Mouse (Mus musculus) midbrain, postnatal 0 days (tissue): ENCODE data around the gene Tmsb10. TPM values are rescaled to one million over a fixed set of nuclear protein-coding genes. Genes with fewer than 3 reads are reported as not detected.

Source experiments
- ATAC-seq: fragments of 200-750 bp; cut with Nextera tagmentation; 2 replicates; pipeline ENCODE4 v1.8.0; 2017; ENCODE audit warnings: moderate number of reproducible peaks, mild to moderate bottlenecking, moderate TSS enrichment, moderate library complexity; ENCODE audit not compliant: low FRiP score
- DNase-seq: peaks from one replicate; pipeline ENCODE4 v3.0.0-alpha.2; 2015; ENCODE audit warnings: low spot score
- H3K27ac ChIP-seq: fragments of 300-500 bp; sonication (generic); 2 replicates; pipeline ENCODE4 v1.5.1; 2014; ENCODE audit warnings: low read depth, mild to moderate bottlenecking, low read length, mixed read lengths
- H3K27me3 ChIP-seq: fragments of 300-500 bp; sonication (generic); 2 replicates; pipeline ENCODE4 v1.6.1; 2014; ENCODE audit warnings: low read length, control low read depth, mixed read lengths; ENCODE audit not compliant: insufficient read depth
- H3K36me3 ChIP-seq: fragments of 300-500 bp; sonication (generic); 2 replicates; pipeline ENCODE4 v1.6.1; 2014; ENCODE audit warnings: low read length, control low read depth, mixed read lengths; ENCODE audit not compliant: insufficient read depth
- H3K4me1 ChIP-seq: fragments of 300-500 bp; sonication (generic); 2 replicates; pipeline ENCODE4 v1.6.1; 2014; ENCODE audit warnings: mild to moderate bottlenecking, control low read depth, antibody characterized with exemption, low read length, mixed read lengths; ENCODE audit not compliant: insufficient read depth
- H3K4me2 ChIP-seq: fragments of 300-500 bp; sonication (generic); 2 replicates; pipeline ENCODE4 v1.6.1; 2014; ENCODE audit warnings: low read depth, mild to moderate bottlenecking, low read length, mixed read lengths; ENCODE audit not compliant: poor library complexity, severe bottlenecking
- H3K4me3 ChIP-seq: fragments of 300-500 bp; sonication (generic); 2 replicates; pipeline ENCODE4 v1.5.1; 2014; ENCODE audit warnings: low read depth, mild to moderate bottlenecking, low read length, moderate library complexity
- H3K9ac ChIP-seq: fragments of 300-500 bp; sonication (generic); replicated peaks from 2 replicates; pipeline ENCODE4 v1.6.1; 2014; ENCODE audit warnings: mild to moderate bottlenecking, low read length, moderate library complexity, mixed read lengths; ENCODE audit not compliant: poor library complexity, severe bottlenecking
- H3K9me3 ChIP-seq: fragments of 300-500 bp; sonication (generic); 2 replicates; pipeline ENCODE4 v1.6.1; 2016; ENCODE audit warnings: low read length, control low read depth
- CTCF ChIP-seq: IDR thresholded peaks from 2 replicates; pipeline ENCODE4 v1.5.1; 2016; ENCODE audit warnings: antibody characterized with exemption, mild to moderate bottlenecking
- WGBS: fragments of 180-500 bp; shearing (Covaris S2); extraction: QIAGEN DNeasy Blood & Tissue Kit; methylation state at CpG from one replicate; pipeline ENCODE4 v1.1.7; 2014; 5-methylcytosine and 5-hydroxymethylcytosine counted together
- polyA plus RNA-seq: library from polyadenylated mRNA; unstranded; fragments of >200 nt; fragmentation: Nextera tagmentation; extraction: Ambion mirVana; gene quantifications from 2 replicates; pipeline ENCODE4 v1.2.1, GENCODE M21; 2015
- total RNA-seq: library from RNA; depleted of rRNA; stranded (reverse); fragments of >200 nt; gene quantifications from 2 replicates; pipeline ENCODE4 v1.2.3, GENCODE M21; 2014

Tmsb10 gene
- total and polyA plus RNA-seq, 2 experiments from 2014 or later: 572 to 6,879 TPM

- H3K4me2 ChIP-seq: no peak overlapping the region
- H3K27ac ChIP-seq: no peak overlapping the region
- no peak for TF ChIP-seq CTCF
- no peak for ATAC-seq
- WGBS: 20% methylated on average over 9 of the region's 9 CpGs
- H3K4me1 ChIP-seq: no peaks in the 10 kb centered on the region
- no peak overlapping the region for H3K4me3 ChIP-seq
- no peaks in the 10 kb centered on the region for H3K9me3 ChIP-seq
- peak; percentile 18 for DNase-seq
- H3K9ac ChIP-seq: no peak overlapping the region
- H3K36me3 ChIP-seq: no peaks in the 10 kb centered on the region
- no peaks in the 10 kb centered on the region for H3K27me3 ChIP-seq
Measured at GRCm38 (mm10) chr6:72926755-72927482, 31.6 kb downstream of the Tmsb10 start.

GRCm38 (mm10) chr6:72926031-72926430 lies 32.5 kb downstream of the Tmsb10 start:
- no peak overlapping the region for H3K27ac ChIP-seq

GRCm38 (mm10) chr6:72923381-72923780 lies 35.2 kb downstream of the Tmsb10 start:
- H3K4me2 ChIP-seq: no peak overlapping the region
- ATAC-seq (no peak), DNase-seq (no peak)
- no peak overlapping the region for H3K9ac ChIP-seq
- no peaks in the 10 kb centered on the region for H3K4me1 ChIP-seq
- no peaks in the 10 kb centered on the region for H3K36me3 ChIP-seq
- no peaks in the 10 kb centered on the region for H3K27me3 ChIP-seq
- 79% methylated on average over 8 of the region's 8 CpGs for WGBS
- H3K27ac ChIP-seq: no peak overlapping the region
- no peaks in the 10 kb centered on the region for H3K9me3 ChIP-seq
- no peak overlapping the region for H3K4me3 ChIP-seq
- TF ChIP-seq CTCF: no peak

More at GRCm38 (mm10) chr6:72926031-72926430, 32.5 kb downstream of the Tmsb10 start:
- Histone ChIP-seq H3K9ac (no peak overlapping the region), H3K36me3 (no peaks in the 10 kb centered on the region), H3K9me3 (no peaks in the 10 kb centered on the region), H3K4me2 (no peak overlapping the region), H3K4me1 (no peaks in the 10 kb centered on the region), H3K27me3 (no peaks in the 10 kb centered on the region), H3K4me3 (no peak overlapping the region)
- DNase-seq (no peak), ATAC-seq (no peak)
- no peak for TF ChIP-seq CTCF
- 87% methylated on average over 4 of the region's 4 CpGs for WGBS

- Histone ChIP-seq H3K27ac (no peak overlapping the region), H3K4me1 (no peaks in the 10 kb centered on the region), H3K36me3 (no peaks in the 10 kb centered on the region), H3K27me3 (no peaks in the 10 kb centered on the region), H3K9me3 (no peaks in the 10 kb centered on the region), H3K4me2 (no peak overlapping the region), H3K4me3 (no peak overlapping the region), H3K9ac (no peak overlapping the region)
- DNase-seq (no peak), ATAC-seq (no peak)
- TF ChIP-seq CTCF: no peak
- WGBS: 98% methylated on average over 3 of the region's 3 CpGs
Measured at GRCm38 (mm10) chr6:72921081-72921480, 37.5 kb downstream of the Tmsb10 start.

GRCm38 (mm10) chr6:72918510-72919033 lies 40.0 kb downstream of the Tmsb10 start:
- H3K4me2 ChIP-seq: no peak overlapping the region
- ATAC-seq (no peak), DNase-seq (no peak)
- no peaks in the 10 kb centered on the region for H3K36me3 ChIP-seq
- H3K9ac ChIP-seq: no peak overlapping the region
- H3K9me3 ChIP-seq: no peaks in the 10 kb centered on the region
- no peak for TF ChIP-seq CTCF
- 57% methylated on average over 9 of the region's 9 CpGs for WGBS
- H3K27me3 ChIP-seq: no peaks in the 10 kb centered on the region
- H3K27ac ChIP-seq: no peak overlapping the region
- H3K4me1 ChIP-seq: no peaks in the 10 kb centered on the region
- no peak overlapping the region for H3K4me3 ChIP-seq

GRCm38 (mm10) chr6:72916330-72916729 lies 42.2 kb downstream of the Tmsb10 start:
- TF ChIP-seq CTCF: no peak
- WGBS: 85% methylated on average over 7 of the region's 7 CpGs
- H3K27me3 ChIP-seq: no peaks in the 10 kb centered on the region
- no peak overlapping the region for H3K4me2 ChIP-seq
- no peaks in the 10 kb centered on the region for H3K9me3 ChIP-seq
- no peaks in the 10 kb centered on the region for H3K4me1 ChIP-seq
- no peak overlapping the region for H3K9ac ChIP-seq
- no peaks in the 10 kb centered on the region for H3K36me3 ChIP-seq
- no peak overlapping the region for H3K4me3 ChIP-seq
- no peak for ATAC-seq
- no peak overlapping the region for H3K27ac ChIP-seq
- no peak for DNase-seq
